Mouse (Mus musculus): ENCODE results near the gene Cacng7.

Gene Cacng7

GRCm38 (mm10) chr7:3345301-3345700 lies 12.5 kb downstream of the Cacng7 start:
- no peak for DNase-seq (ENCODE audit: low spot score)

GRCm38 (mm10) chr7:3347366-3348287 lies 14.9 kb downstream of the Cacng7 start:
- DNase-seq (ENCODE audit: low spot score) = no peak

GRCm38 (mm10) chr7:3348326-3348725 lies 15.6 kb downstream of the Cacng7 start:
- DNase-seq (ENCODE audit: low spot score) = no peak

DNA sequence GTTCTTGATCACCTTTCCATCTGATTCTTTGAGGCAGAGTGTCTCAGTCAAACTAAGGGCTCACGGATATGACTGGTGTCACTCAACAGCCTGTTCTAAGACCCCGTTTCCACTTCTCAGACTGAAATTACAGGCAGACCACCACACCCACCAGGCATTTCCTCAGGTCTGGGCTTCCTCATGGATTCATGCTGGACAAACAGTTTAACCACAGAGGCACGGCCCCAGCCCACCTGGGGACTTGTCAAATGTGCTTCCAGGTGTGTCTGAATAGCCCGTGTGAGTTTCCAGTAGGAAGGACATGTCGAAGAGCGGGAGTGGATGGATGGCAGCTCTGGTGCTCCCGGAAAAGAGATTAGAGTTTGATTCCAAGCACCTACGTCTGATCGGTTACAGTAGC lies 17.0 kb downstream of the Cacng7 start:
- DNase-seq (ENCODE audit: low spot score) = no peak

- no peak for DNase-seq (ENCODE audit: low spot score)
These were observed 18.8 kb downstream of the Cacng7 start for GRCm38 (mm10) chr7:3351536-3351935.

- no peak for DNase-seq (ENCODE audit: low spot score)
These were observed 22.1 kb downstream of the Cacng7 start for GRCm38 (mm10) chr7:3354850-3355249.

- no peak for DNase-seq (ENCODE audit: low spot score)
These were observed 27.9 kb downstream of the Cacng7 start for GRCm38 (mm10) chr7:3360678-3361077.

DNA sequence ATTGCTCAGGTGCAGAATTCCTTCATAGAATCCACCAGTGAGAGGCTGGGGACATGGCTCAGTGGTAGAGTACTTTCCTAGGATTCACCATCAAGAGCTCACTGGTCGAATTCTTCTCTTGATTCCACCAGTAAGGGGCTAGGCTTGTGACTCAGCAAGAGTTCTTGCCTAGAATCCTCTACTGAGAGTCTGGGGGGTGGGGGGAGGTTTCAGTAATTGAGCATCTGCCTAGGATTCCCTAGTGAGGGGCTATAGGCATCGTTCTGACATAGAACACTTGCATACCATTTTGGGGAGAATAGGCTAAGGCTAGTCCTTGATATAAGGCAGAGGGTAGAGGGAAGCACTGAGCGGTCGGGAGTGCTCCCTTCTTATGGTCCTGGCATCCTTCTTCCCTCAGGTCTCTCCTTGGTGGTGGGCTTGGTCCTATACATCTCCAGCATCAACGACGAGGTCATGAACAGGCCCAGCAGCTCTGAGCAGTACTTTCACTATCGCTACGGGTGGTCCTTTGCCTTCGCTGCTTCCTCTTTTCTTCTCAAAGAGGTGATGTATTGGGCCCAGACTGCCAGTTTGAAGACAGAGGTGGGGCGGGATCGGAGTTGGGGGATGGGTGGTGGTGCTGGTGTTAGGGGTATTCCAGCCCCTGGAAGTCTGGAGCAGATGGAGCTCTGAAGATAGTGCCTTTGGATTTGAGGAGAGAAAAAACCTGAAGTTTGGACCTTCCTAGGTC lies 33.0 kb downstream of the Cacng7 start:
- DNase-seq (ENCODE audit: low spot score) = no peak

- DNase-seq (ENCODE audit: low spot score) = no peak
These were observed 34.2 kb downstream of the Cacng7 start for GRCm38 (mm10) chr7:3366705-3367516.

DNA sequence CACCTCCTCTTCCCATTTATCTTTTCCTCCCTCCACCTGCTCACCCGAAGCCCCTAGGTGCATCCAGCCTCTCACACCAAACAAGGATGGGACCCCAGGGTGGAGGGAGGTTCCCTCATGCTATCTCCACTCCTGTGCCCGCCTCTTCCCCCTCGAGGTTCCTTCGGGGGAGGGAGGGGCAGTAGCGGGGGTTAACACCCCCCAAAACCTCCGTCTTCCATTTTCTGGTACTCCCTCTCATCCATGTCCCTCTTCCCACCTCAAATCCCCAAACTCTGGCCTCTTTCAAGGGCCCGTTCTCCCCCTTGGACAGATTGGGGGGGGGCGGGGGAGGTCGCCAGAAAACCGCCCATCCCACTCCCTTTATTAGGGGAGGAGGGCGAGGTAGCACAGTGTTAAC lies 34.8 kb downstream of the Cacng7 start:
- no peak for DNase-seq (ENCODE audit: low spot score)

GRCm38 (mm10) chr7:3368311-3368710 lies 35.6 kb downstream of the Cacng7 start:
- DNase-seq (ENCODE audit: low spot score) = no peak

DNA sequence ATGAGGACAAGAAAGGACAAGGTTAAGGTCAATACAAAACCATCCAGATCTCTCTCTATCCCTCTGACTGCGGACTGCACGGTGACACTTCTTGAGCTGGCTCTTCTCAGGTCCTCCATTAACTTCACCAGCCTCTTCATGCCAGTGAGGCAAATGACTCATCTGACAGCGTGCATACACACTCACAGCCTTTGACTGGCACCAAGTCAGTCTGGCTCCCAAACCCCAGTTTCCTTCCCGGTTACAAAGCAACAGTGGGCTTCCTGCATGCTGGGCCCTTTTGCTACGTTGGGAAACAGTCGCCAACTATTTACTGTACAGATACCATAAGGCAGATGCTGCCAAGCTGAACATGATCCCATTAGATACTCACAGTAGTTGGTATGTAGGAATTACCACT lies 36.4 kb downstream of the Cacng7 start:
- DNase-seq (ENCODE audit: low spot score) = no peak

- no peak for DNase-seq (ENCODE audit: low spot score)
These were observed 37.7 kb downstream of the Cacng7 start for GRCm38 (mm10) chr7:3370407-3370806.

DNA sequence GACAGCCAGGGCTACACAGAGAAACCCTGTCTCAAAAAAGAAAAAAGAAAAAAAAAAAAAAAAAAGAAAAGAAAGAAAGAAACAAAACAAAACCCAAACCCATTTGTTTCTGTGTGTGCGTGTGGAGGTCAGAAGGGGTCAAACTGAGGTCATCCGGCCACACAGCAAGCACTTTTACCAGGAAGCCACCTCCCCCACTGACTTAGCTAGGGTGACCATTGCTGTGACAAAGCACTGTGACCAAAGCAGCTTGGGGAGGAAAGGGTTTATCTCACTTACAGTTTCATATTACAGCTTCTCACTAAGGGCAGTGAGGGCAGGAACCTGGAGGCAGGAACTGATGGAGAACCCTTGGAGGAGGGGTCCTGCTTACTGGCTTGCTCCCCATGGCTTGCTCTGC lies 39.6 kb downstream of the Cacng7 start:
- DNase-seq (ENCODE audit: low spot score) = no peak

DNA sequence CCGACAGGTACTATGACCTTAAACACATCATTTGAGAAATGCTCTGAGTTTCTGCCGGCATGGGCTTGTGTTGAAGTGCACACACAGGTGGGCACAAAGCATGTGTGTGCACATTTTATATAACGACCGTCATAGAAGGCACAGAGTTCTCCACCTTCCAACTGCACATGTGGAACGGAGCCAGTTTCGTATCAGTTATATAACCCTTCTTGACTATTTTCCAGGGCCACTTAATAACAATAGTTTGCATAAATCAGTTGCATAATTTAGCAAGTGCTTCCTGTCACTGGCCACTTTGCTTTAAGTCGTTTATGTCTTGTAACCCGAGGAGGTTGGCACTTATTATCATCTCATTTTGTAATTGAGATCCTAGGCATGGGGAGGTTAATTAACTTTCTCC lies 41.0 kb downstream of the Cacng7 start:
- DNase-seq (ENCODE audit: low spot score) = no peak

GRCm38 (mm10) chr7:3376831-3377230 lies 44.1 kb downstream of the Cacng7 start:
- peak; percentile 4 for DNase-seq (ENCODE audit: low spot score)

DNA sequence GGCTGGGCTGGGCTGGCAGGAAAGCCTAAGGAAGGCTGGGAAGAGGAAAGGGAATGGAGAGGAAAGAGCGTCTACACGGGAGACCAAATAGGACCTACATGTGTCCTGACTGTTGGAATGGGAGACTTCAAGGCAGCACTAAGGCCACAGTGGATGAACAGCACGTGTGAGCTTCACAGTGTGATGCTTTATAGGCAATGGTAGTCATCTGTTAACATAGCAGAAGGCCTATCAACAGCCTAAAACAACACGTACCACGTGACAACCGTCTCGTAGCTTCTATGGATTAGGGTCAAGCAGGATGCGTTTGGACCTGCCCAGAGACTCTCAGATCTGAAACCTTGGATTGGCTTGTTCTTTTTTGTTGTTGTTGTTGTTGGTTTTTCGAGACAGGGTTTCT lies 49.4 kb downstream of the Cacng7 start:
- DNase-seq (ENCODE audit: low spot score) = no peak

- no peak for DNase-seq (ENCODE audit: low spot score)
These were observed 52.1 kb downstream of the Cacng7 start for GRCm38 (mm10) chr7:3384807-3385319.

DNA sequence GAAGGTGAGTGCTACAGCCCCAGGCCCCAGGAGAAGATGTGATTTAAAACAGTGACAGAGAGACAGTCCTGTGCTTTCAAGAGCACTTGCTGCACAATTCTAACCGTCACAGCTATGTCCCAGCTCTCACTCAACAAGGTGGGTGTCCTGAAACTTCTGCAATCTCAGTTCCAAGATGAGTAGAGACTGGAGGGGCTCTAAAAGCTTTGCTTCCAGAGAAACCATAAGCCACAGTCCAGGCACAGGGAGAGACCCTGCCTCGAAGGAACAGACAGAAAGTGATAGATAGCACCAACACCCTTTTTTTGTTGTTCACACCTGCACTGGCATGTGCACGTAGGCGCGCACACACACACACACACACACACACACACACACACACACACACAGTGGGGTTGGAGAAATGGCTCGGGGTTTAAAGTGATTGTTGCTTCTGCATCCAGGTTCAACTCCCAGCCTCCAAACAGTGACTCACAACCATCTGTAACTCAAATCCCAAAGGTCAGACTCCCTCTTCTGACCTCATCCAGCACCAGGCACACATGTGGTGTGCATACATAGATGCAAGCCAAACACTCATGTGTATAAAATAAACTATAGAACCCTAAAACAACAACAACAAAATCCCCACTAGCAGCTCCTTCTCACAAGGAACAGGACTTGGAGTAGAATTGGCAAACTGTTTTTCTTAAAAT lies 53.4 kb downstream of the Cacng7 start:
- DNase-seq (ENCODE audit: low spot score) = no peak

- DNase-seq (ENCODE audit: low spot score) = no peak
These were observed 55.0 kb downstream of the Cacng7 start for GRCm38 (mm10) chr7:3387761-3388160.

DNA sequence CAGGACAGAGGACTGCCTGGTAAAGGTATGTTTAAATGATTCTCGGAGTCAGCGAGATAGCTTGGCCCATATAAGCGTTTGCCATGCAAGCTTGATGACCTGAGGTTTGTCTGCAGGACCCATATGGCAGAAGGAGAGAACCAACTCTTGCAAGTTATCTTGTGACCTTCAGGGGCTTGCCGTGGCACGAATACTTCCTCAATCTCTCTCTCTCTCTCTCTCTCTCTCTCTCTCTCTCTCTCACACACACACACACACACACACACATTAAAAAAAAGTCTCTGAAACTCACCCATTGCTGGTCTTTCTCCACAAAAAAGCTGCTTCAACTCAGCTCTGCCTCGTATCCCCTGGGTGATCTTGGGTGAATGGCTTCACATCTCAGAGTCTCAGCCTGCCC lies 56.1 kb downstream of the Cacng7 start:
- DNase-seq (ENCODE audit: low spot score) = no peak

Measured in c-Kit-positive CD71-positive TER-119-positive erythroid progenitor cells, embryonic 14.5 days (primary cell).